Mouse (Mus musculus) gastrocnemius, postnatal 10 days (tissue): Measurements from ENCODE around the gene Tbc1d2. TPM values are rescaled to one million over a fixed set of nuclear protein-coding genes. Genes with fewer than 3 reads are reported as not detected.

Experiments
- total RNA-seq, 2 experiments: library from RNA; stranded (reverse); gene quantifications; 2 replicates each; pipeline ENCODE4 v1.2.3; 2021

Gene Tbc1d2
- total RNA-seq, 2 experiments from 2014 or later = 1.6 to 1.8 TPM

Other genes starting within 250 kb of the Tbc1d2 start
- gene Hemgn, start 236.7 kb downstream of the Tbc1d2 start, total RNA-seq = 1 to 10 TPM in 1 of 2 experiments, not detected in 1; 1.7 TPM
- 100 to 1,000 TPM in 1 of 2 experiments, 10 to 100 TPM in 1; 98.5 to 102 TPM for gene Anp32b, start 199.3 kb downstream of the Tbc1d2 start, total RNA-seq
- 10 to 100 TPM; 34.7 to 38.0 TPM for gene Nans, start 161.0 kb downstream of the Tbc1d2 start, total RNA-seq
- under 1 TPM; 0.63 to 0.93 TPM for gene Trim14, start 114.1 kb downstream of the Tbc1d2 start, total RNA-seq
- under 1 TPM; 0.40 to 0.52 TPM for gene Coro2a, start 48.0 kb downstream of the Tbc1d2 start, total RNA-seq